Mouse (Mus musculus): ENCODE measurements at regions not wholly inside any gene's neighbourhood (a gene's known extent, or its start where the extent isn't known, plus 50 kb on each side); places are given as distances from the start of the nearest gene placed in this dataset.
"Not testable (repeated sequence)": the region's sequence is repeated elsewhere in the genome, so short reads cannot be mapped to it uniquely, and the experiment has no call there.

GRCm38 (mm10) chr16:26860566-26860965, 130.9 kb downstream of the Gmnc start:
- peak; percentile 21 to 74 for DNase-seq (ENCODE audit: low spot score in 2 of 2)
- no peak for TF ChIP-seq CTCF (conservative IDR thresholded peaks at IDR 0.05)
- Histone ChIP-seq H3K4me3 (no peak overlapping the region), H3K27ac (no peak overlapping the region; the same call in 1 of the 2 replicates)

DNA sequence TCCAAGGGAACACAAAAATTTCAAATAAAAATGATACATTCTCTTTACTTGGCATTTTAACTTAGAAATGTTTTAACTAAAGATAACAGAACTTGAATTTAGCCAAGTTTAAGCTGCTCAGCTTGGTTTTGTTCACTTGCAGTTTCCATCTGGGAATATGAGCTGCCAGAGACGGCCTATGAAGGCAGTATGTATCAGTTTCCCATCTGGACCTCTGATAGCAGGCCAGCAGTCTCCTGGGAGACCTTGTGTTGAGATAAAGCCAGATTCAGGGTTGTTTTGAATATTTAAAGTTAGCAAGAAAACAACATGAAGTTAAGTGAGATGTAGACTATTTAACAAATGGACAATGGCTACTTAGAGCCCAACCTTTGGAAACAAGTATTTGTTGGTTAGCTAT, 142.3 kb downstream of the Gmnc start:
- no peak for TF ChIP-seq CTCF (conservative IDR thresholded peaks at IDR 0.05)
- H3K4me3 ChIP-seq = no peak overlapping the region
- peak overlapping the region; percentile 83 for H3K27ac ChIP-seq
- DNase-seq (ENCODE audit: low spot score in 2 of 2) = peak; percentile 25 to 53

DNA sequence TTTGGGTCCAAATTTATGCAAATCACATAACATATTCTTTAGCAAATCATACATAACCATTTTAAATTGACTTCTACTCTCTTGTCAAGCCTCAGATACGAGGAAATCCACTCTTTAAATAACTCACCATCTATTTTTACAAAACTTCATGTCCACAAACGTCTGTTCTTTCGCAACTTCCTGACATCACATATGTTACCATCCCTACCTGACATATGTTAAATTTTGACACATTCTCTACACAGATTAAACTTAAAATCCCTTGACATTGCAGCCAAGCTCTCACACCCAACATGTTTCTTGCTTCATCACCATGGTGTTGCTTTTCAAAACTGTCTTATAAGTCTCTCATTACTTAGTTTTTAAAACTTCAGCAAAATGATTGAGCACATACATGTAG, 164.4 kb downstream of the Gmnc start:
- Histone ChIP-seq H3K27ac (no peak overlapping the region), H3K4me3 (no peak overlapping the region)
- no peak for TF ChIP-seq CTCF (conservative IDR thresholded peaks at IDR 0.05)
- DNase-seq (ENCODE audit: low spot score in 2 of 2) = no peak

DNA sequence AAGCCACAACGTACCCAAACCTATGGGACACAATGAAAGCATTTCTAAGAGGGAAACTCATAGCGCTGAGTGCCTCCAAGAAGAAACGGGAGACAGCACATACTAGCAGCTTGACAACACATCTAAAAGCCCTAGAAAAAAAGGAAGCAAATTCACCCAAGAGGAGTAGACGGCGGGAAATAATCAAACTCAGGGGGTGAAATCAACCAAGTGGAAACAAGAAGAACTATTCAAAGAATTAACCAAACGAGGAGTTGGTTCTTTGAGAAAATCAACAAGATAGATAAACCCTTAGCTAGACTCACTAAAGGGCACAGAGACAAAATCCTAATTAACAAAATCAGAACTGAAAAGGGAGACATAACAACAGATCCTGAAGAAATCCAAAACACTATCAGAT, 180.3 kb downstream of the Gmnc start:
- DNase-seq (ENCODE audit: low spot score in 2 of 2); H3K27ac ChIP-seq; H3K4me3 ChIP-seq: not testable (repeated sequence)

DNA sequence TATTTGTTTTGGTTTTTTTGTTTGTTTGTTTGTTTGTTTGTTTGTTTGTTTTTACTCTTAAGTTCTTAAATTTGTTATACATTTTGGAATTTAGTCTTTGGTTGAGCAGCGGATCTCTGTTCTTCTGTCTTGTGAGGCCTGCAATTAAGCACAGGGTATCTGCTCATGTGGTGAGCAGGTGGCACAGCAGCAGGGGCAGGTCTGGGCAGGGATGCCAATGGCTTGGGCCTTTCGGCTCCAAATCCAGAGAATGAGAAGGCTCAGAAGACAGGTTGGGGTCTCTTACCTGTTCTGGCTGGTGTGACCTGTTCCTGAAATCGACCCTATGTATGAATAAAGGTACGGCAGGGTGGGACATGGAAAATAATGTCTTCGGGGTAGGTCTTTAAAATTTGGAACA, 186.0 kb downstream of the Gmnc start:
- TF ChIP-seq CTCF (conservative IDR thresholded peaks at IDR 0.05) = no peak
- no peak for DNase-seq (ENCODE audit: low spot score in 2 of 2)
- Histone ChIP-seq H3K27ac (no peak overlapping the region), H3K4me3 (no peak overlapping the region)

GRCm38 (mm10) chr16:26787042-26787620, 204.3 kb downstream of the Gmnc start:
- no peak for TF ChIP-seq CTCF (conservative IDR thresholded peaks at IDR 0.05)
- no peak for DNase-seq (ENCODE audit: low spot score in 2 of 2)
- Histone ChIP-seq H3K4me3 (no peak overlapping the region), H3K27ac (no peak overlapping the region)

DNA sequence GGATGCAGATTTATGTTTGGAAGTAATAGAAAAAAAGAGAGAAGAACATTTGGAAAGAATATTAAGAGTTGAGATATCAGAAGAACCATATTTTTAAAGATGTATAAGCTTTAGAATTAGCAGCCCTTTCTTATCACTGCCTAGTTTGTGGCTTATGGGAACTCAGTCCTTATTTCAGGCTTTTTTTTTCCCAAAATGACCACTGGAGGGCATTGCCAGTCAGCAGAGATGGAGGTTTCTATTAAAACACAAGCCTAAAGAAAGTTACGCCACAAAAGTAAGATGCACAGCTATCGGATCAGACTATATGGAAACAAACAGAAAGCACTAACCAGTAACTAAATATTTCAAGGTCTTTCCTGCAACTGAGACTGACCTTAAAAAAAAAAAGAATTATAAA, 200.8 kb downstream of the Il1rap start:
- peak; percentile 81 for TF ChIP-seq CTCF (conservative IDR thresholded peaks at IDR 0.05)
- Histone ChIP-seq H3K4me3 (no peak overlapping the region), H3K27ac (peak overlapping the region; percentile 21)
- peak; percentile 16 to 18 for DNase-seq (ENCODE audit: low spot score in 2 of 2)
